Mouse (Mus musculus) midbrain, embryonic 16.5 days (tissue): ENCODE measurements around the gene Alpl. TPM values are rescaled to one million over a fixed set of nuclear protein-coding genes. Genes with fewer than 3 reads are reported as not detected.

Experiments used
- ATAC-seq: fragments of 200-750 bp; cut with Nextera tagmentation; 2 replicates; pipeline ENCODE4 v1.8.0; 2017; ENCODE audit warnings: moderate TSS enrichment
- H3K27ac ChIP-seq: fragments of 300-500 bp; sonication (generic); 2 replicates; pipeline ENCODE4 v1.5.1; 2014; ENCODE audit warnings: mild to moderate bottlenecking, low read length, mixed read lengths
- H3K27me3 ChIP-seq: fragments of 300-500 bp; sonication (generic); 2 replicates; pipeline ENCODE4 v1.6.1; 2014; ENCODE audit warnings: low read depth, low read length, mixed read lengths; ENCODE audit not compliant: control insufficient read depth, insufficient read depth
- H3K36me3 ChIP-seq: fragments of 300-500 bp; sonication (generic); 2 replicates; pipeline ENCODE4 v1.6.1; 2014; ENCODE audit warnings: mild to moderate bottlenecking, low read length, moderate library complexity, mixed read lengths; ENCODE audit not compliant: control insufficient read depth, insufficient read depth
- H3K4me1 ChIP-seq: fragments of 300-500 bp; sonication (generic); 2 replicates; pipeline ENCODE4 v1.6.1; 2014; ENCODE audit warnings: mild to moderate bottlenecking, low read length, mixed read lengths; ENCODE audit not compliant: control insufficient read depth, insufficient read depth
- H3K4me2 ChIP-seq: fragments of 300-500 bp; sonication (generic); 2 replicates; pipeline ENCODE4 v1.6.1; 2014; ENCODE audit warnings: mild to moderate bottlenecking, low read length, mixed read lengths
- H3K4me3 ChIP-seq: fragments of 300-500 bp; sonication (generic); 2 replicates; pipeline ENCODE4 v1.5.1; 2014; ENCODE audit warnings: low read depth, mild to moderate bottlenecking, low read length, moderate library complexity, mixed read lengths
- H3K9ac ChIP-seq: fragments of 300-500 bp; sonication (generic); 2 replicates; pipeline ENCODE4 v1.6.1; 2014; ENCODE audit warnings: low read depth, low read length, mixed read lengths
- H3K9me3 ChIP-seq: fragments of 300-500 bp; sonication (generic); replicated peaks from 2 replicates; pipeline ENCODE4 v1.6.1; 2014; ENCODE audit warnings: mild to moderate bottlenecking, low read length, mixed read lengths; ENCODE audit not compliant: control insufficient read depth, poor library complexity, severe bottlenecking
- WGBS: fragments of 180-500 bp; shearing (Covaris S2); extraction: QIAGEN DNeasy Blood & Tissue Kit; methylation state at CpG from one replicate; pipeline ENCODE4 v1.1.7; 2014; 5-methylcytosine and 5-hydroxymethylcytosine counted together
- polyA plus RNA-seq: library from polyadenylated mRNA; unstranded; fragments of >200 nt; fragmentation: Nextera tagmentation; extraction: Ambion mirVana; gene quantifications from 2 replicates; pipeline ENCODE4 v1.2.1, GENCODE M21; 2015

Alpl gene
- polyA plus RNA-seq, 1 experiment from 2014 or later: 12.1 TPM

- Histone ChIP-seq H3K4me2 (no peak overlapping the region), H3K4me1 (peaks cover 3% of the 10 kb centered on the region), H3K27ac (no peak overlapping the region), H3K36me3 (no peaks in the 10 kb centered on the region), H3K9me3 (no peaks in the 10 kb centered on the region), H3K4me3 (no peak overlapping the region), H3K9ac (no peak overlapping the region), H3K27me3 (0 out of 2 replicates have a peak, but pooled peaks cover 3% of the 10 kb centered on the region)
- ATAC-seq: no peak
- WGBS: 88% methylated on average over 5 of the region's 5 CpGs
Measured at GRCm38 (mm10) chr4:137790981-137791380, 5.2 kb downstream of the Alpl start.

DNA sequence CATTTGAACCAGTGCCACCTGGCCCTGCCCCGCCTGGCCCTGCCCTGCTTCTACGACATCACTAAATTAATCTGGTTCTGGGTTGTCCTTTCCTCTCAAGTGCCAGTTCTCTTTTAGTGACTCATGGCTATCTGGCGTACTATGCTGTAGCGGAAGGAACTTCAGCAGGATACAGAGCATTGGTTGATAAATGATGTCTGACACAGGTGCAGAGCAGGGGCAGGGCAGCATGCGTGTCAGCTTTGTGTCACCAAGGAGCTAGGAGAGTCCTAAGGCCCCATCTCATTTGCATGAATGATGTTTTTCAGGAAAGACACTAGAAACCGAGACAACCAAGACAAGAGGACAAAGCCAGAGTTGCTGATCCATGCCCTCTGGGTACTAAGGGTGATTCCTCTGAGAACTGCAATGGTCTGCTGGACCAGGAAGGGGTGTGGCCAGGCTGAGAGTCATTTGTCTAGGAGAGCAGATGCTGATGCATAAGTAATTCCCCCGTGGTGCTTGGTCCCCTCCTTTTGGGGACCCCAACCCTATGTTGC lies 7.6 kb downstream of the Alpl start:
- no peak overlapping the region for H3K4me2 ChIP-seq
- H3K9ac ChIP-seq: no peak overlapping the region
- H3K36me3 ChIP-seq: no peaks in the 10 kb centered on the region
- H3K27me3 ChIP-seq: no peaks in the 10 kb centered on the region
- no peak overlapping the region for H3K27ac ChIP-seq
- no peak for ATAC-seq
- H3K4me3 ChIP-seq: no peak overlapping the region
- H3K4me1 ChIP-seq: no peaks in the 10 kb centered on the region; the same call in 1 of the 2 replicates
- whole genome bisulfite sequencing: 55% methylated on average over 7 of the region's 7 CpGs
- H3K9me3 ChIP-seq: no peaks in the 10 kb centered on the region

- no peak overlapping the region for H3K4me2 ChIP-seq
- no peak overlapping the region for H3K9ac ChIP-seq
- no peaks in the 10 kb centered on the region; the same call in 1 of the 2 replicates for H3K4me1 ChIP-seq
- H3K27me3 ChIP-seq: no peaks in the 10 kb centered on the region
- H3K4me3 ChIP-seq: no peak overlapping the region
- H3K9me3 ChIP-seq: no peaks in the 10 kb centered on the region
- no peak overlapping the region for H3K27ac ChIP-seq
- whole genome bisulfite sequencing: 82% methylated on average over 7 of the region's 7 CpGs
- no peak for ATAC-seq
- no peaks in the 10 kb centered on the region for H3K36me3 ChIP-seq
Measured at GRCm38 (mm10) chr4:137787589-137788289, 8.4 kb downstream of the Alpl start.

GRCm38 (mm10) chr4:137786488-137786887 lies 9.7 kb downstream of the Alpl start:
- Histone ChIP-seq H3K27me3 (no peaks in the 10 kb centered on the region), H3K4me3 (no peak overlapping the region), H3K27ac (no peak overlapping the region), H3K4me1 (no peaks in the 10 kb centered on the region; the same call in 1 of the 2 replicates), H3K36me3 (no peaks in the 10 kb centered on the region), H3K4me2 (no peak overlapping the region), H3K9ac (no peak overlapping the region), H3K9me3 (no peaks in the 10 kb centered on the region)
- 84% methylated on average over 6 of the region's 6 CpGs for WGBS
- no peak for ATAC-seq

- Histone ChIP-seq H3K4me1 (no peaks in the 10 kb centered on the region; the same call in 1 of the 2 replicates), H3K27ac (no peak overlapping the region), H3K9me3 (no peaks in the 10 kb centered on the region), H3K9ac (no peak overlapping the region), H3K4me2 (no peak overlapping the region), H3K4me3 (no peak overlapping the region), H3K36me3 (no peaks in the 10 kb centered on the region), H3K27me3 (no peaks in the 10 kb centered on the region)
- WGBS: 86% methylated on average over 6 of the region's 6 CpGs
- no peak for ATAC-seq
Measured at GRCm38 (mm10) chr4:137785270-137785669, 10.9 kb downstream of the Alpl start.

DNA sequence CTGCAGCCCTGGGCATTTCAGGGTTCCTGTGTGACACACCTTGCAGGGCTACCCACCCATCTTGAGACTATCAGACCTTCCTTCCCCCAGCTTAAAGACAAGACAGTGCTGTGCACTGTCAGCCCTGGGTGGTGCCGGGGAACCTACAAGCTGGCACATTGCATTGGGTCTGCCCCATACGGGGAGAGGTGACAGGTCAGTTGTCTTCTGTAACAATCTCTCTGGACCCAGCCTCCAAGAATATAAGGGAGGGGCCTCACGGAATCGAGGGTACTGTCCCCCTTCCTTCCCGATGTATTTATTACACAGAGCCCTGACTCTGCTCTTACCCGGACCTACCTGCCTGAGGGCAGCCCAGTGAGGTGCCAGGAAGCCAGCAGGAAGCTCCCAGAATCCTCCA lies 11.4 kb downstream of the Alpl start:
- H3K36me3 ChIP-seq: no peaks in the 10 kb centered on the region
- no peaks in the 10 kb centered on the region; the same call in 1 of the 2 replicates for H3K4me1 ChIP-seq
- WGBS: 75% methylated on average over 6 of the region's 6 CpGs
- no peaks in the 10 kb centered on the region for H3K27me3 ChIP-seq
- H3K27ac ChIP-seq: no peak overlapping the region
- H3K4me2 ChIP-seq: no peak overlapping the region
- no peak overlapping the region for H3K9ac ChIP-seq
- no peaks in the 10 kb centered on the region for H3K9me3 ChIP-seq
- ATAC-seq: no peak
- no peak overlapping the region for H3K4me3 ChIP-seq

DNA sequence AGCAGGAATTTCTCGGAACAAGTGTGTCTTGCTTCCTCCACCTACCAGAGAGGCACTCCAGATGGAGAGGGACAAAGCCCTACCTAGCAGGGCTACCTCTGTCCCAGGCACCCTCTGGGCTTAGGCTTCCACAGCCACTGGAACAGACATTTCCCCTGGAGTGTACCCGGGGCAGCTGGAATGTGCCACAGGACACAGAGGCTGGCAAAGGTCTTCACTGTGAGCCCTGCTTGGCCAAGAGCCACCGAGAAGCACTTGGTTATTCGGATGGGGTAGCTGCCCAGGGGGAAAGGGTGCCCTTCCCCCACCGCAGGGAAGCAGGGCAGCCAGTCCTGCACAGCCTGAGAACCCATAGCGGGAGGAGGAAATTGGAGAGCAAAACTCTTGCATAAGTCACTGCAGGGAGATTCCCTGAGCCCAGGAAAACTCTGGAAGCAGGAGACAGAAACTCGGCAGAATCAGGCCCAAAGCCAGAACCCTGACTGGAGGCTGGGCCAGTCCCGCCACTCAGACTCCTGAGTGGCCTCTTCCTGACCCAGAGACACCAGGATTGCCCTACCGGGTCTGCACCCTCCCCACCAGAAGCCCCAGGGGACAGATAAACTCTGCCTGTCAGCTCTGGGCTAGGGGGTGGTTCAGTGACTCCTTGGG lies 12.5 kb downstream of the Alpl start:
- no peaks in the 10 kb centered on the region for H3K36me3 ChIP-seq
- H3K9ac ChIP-seq: no peak overlapping the region
- no peak overlapping the region for H3K4me3 ChIP-seq
- H3K4me1 ChIP-seq: no peaks in the 10 kb centered on the region; the same call in 1 of the 2 replicates
- peak overlapping the region; percentile 37 for H3K27ac ChIP-seq
- no peak overlapping the region for H3K4me2 ChIP-seq
- no peak; the same call in 1 of the 2 replicates for ATAC-seq
- no peaks in the 10 kb centered on the region for H3K27me3 ChIP-seq
- H3K9me3 ChIP-seq: no peaks in the 10 kb centered on the region
- 41% methylated on average over 9 of the region's 9 CpGs for WGBS

- Histone ChIP-seq H3K4me1 (no peaks in the 10 kb centered on the region; the same call in 1 of the 2 replicates), H3K9me3 (no peaks in the 10 kb centered on the region), H3K27ac (no peak overlapping the region), H3K27me3 (no peaks in the 10 kb centered on the region), H3K4me3 (no peak overlapping the region), H3K9ac (no peak overlapping the region), H3K4me2 (no peak overlapping the region), H3K36me3 (no peaks in the 10 kb centered on the region)
- WGBS: 82% methylated on average over 5 of the region's 5 CpGs
- ATAC-seq: no peak
Measured at GRCm38 (mm10) chr4:137781949-137782348, 14.2 kb downstream of the Alpl start.

DNA sequence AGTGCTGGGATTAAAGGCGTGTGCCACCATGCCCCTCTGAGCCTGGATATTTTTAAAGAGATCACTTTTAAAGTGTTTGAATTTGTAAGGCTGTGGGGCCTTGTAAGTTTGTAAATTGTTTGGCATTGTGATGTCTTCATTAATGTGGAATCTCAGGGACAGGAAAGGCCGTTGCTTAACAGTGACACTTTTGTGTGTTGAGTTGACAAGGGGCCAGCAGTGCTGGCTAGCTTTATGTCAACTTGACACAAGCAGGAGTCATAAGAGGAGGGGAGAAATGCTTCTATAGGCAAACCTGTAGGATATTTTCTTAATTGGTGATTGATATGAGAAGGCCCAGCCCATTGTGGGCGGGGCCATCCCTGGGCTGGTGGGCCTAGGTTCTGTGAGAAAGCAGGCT lies 15.2 kb downstream of the Alpl start:
- WGBS: 74% methylated on average over 3 of the region's 3 CpGs
- no peak for ATAC-seq
- no peak overlapping the region for H3K4me3 ChIP-seq

More for the DNA sequence above, 15.2 kb downstream of the Alpl start:
- Histone ChIP-seq H3K4me1 (no peaks in the 10 kb centered on the region; the same call in 1 of the 2 replicates), H3K27me3 (no peaks in the 10 kb centered on the region), H3K9me3 (no peaks in the 10 kb centered on the region), H3K27ac (no peak overlapping the region), H3K36me3 (no peaks in the 10 kb centered on the region), H3K4me2 (no peak overlapping the region), H3K9ac (no peak overlapping the region)
